Mouse (Mus musculus): ENCODE measurements at regions not wholly inside any gene's neighbourhood (a gene's known extent, or its start where the extent isn't known, plus 50 kb on each side); places are given as distances from the start of the nearest gene placed in this dataset.

DNA sequence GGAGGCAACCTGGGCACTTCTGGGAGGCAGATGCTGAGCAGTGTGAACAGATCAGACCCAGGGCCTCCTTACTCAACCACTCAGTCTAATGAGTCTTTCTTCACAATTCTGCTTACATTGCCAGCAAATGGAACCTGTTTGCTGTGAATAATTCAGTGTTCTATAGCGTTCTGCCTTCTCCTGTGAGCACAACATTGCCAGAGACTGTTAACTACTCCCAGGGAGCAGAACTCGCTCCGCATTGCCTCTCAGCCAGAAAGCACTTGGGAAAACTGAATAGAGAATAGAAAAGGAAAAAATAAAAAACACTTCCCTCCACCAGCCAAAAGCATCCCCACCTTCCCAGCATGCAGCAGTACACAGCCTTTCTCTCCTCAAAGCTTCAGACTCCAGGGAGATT, 51.5 kb downstream of the Aym1 start:
- no peaks in the 10 kb centered on the region for H3K9me3 ChIP-seq (ENCODE audit: control insufficient read depth, low read length)
- no peaks in the 10 kb centered on the region for H3K4me1 ChIP-seq (ENCODE audit: control insufficient read depth, insufficient read depth, low read length)
- no peak for DNase-seq (ENCODE audit: low spot score)
- no peaks in the 10 kb centered on the region for H3K36me3 ChIP-seq (ENCODE audit: control insufficient read depth, insufficient read depth, low read length)
- no peak overlapping the region for H3K4me3 ChIP-seq (ENCODE audit: low read depth, low read length)
- no peak overlapping the region for H3K9ac ChIP-seq (ENCODE audit: low read length)
- no peaks in the 10 kb centered on the region for H3K27me3 ChIP-seq (ENCODE audit: control insufficient read depth, insufficient read depth, low read length)
- WGBS, result 85% methylated on average over 3 of the region's 3 CpGs
- no peak for ATAC-seq (ENCODE audit: insufficient number of reproducible peaks, low FRiP score, low TSS enrichment, low read depth)
- no peak overlapping the region for H3K27ac ChIP-seq (replicated peaks; ENCODE audit: low read depth, low read length)
- no peak overlapping the region for H3K4me2 ChIP-seq (ENCODE audit: low read depth, severe bottlenecking)

GRCm38 (mm10) chr5:113410963-113411362, 53.9 kb downstream of the Aym1 start:
- Histone ChIP-seq H3K27ac (replicated peaks; ENCODE audit: low read depth, low read length) (no peak overlapping the region), H3K9me3 (ENCODE audit: control insufficient read depth, low read length) (no peaks in the 10 kb centered on the region), H3K27me3 (ENCODE audit: control insufficient read depth, insufficient read depth, low read length) (no peaks in the 10 kb centered on the region), H3K4me2 (ENCODE audit: low read depth, severe bottlenecking) (no peak overlapping the region), H3K9ac (ENCODE audit: low read length) (no peak overlapping the region), H3K4me1 (ENCODE audit: control insufficient read depth, insufficient read depth, low read length) (no peaks in the 10 kb centered on the region), H3K4me3 (ENCODE audit: low read depth, low read length) (no peak overlapping the region), H3K36me3 (ENCODE audit: control insufficient read depth, insufficient read depth, low read length) (no peaks in the 10 kb centered on the region)
- ATAC-seq (ENCODE audit: insufficient number of reproducible peaks, low FRiP score, low TSS enrichment, low read depth) (no peak), DNase-seq (ENCODE audit: low spot score) (no peak)
- 78% methylated on average over 13 of the region's 13 CpGs for WGBS

DNA sequence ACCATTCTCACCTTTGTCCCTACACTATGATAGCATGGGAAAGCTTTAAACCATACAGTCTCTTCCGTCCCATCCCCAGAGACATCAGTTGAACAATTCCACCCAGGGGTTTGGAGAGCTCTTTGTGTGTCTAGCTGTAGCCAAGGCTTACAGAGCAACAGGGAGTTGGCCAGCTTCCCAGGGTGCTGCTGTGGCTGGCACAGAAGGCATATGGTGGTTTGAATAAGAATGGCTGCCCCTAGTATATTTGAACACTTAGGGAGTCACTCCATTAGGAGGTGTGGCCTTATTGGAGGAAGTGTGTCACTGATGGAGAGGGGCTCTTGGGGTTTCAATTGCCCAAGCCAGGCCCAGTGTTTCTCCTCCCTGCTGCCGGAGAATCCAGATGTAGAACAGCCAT, 57.5 kb downstream of the Aym1 start:
- ATAC-seq (ENCODE audit: insufficient number of reproducible peaks, low FRiP score, low TSS enrichment, low read depth) (no peak), DNase-seq (ENCODE audit: low spot score) (no peak)
- H3K27ac ChIP-seq (replicated peaks; ENCODE audit: low read depth, low read length), result no peak overlapping the region
- H3K4me1 ChIP-seq (ENCODE audit: control insufficient read depth, insufficient read depth, low read length), result no peaks in the 10 kb centered on the region; the same call in 1 of the 2 replicates
- no peaks in the 10 kb centered on the region for H3K36me3 ChIP-seq (ENCODE audit: control insufficient read depth, insufficient read depth, low read length)
- no peaks in the 10 kb centered on the region for H3K9me3 ChIP-seq (ENCODE audit: control insufficient read depth, low read length)
- no peak overlapping the region for H3K4me3 ChIP-seq (ENCODE audit: low read depth, low read length)
- no peak overlapping the region for H3K4me2 ChIP-seq (ENCODE audit: low read depth, severe bottlenecking)
- no peak overlapping the region for H3K9ac ChIP-seq (ENCODE audit: low read length)
- H3K27me3 ChIP-seq (ENCODE audit: control insufficient read depth, insufficient read depth, low read length), result no peaks in the 10 kb centered on the region
- 87% methylated on average over 2 of the region's 2 CpGs for WGBS

DNA sequence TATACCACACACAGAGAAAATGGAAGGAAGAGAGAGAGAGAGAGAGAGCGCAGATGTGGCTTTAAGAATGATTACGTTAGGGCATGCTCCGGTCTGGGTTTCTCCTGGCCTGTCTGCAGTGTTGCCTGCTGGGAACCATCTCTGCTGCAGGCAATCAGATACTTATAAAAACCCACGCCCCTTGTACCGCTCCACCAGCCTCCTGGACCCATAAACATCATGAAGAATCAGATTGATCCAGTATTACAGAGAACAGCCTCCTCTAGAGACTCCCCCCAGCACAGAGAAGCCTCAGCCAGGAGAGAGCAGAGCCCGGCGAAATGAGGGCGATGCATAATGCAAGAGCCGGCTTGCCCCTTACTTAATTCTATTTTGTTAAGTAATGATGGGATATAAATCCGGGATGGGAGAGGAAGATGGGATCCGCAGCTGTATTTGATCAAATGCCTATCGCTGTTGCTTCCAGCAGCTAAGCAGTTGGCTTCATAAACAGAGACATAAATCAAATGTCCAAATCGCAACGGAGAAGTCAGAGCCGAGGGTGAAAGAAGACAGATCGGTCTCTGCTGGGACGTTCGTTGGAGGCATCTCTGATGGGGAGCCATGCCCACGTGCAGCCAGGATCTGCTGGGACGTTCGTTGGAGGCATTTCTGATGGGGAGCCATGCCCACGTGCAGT, 61.4 kb downstream of the Aym1 start:
- Histone ChIP-seq H3K4me1 (ENCODE audit: control insufficient read depth, insufficient read depth, low read length) (peaks cover 2% of the 10 kb centered on the region; the same call in 1 of the 2 replicates), H3K36me3 (ENCODE audit: control insufficient read depth, insufficient read depth, low read length) (no peaks in the 10 kb centered on the region), H3K4me3 (ENCODE audit: low read depth, low read length) (no peak overlapping the region), H3K27me3 (ENCODE audit: control insufficient read depth, insufficient read depth, low read length) (no peaks in the 10 kb centered on the region), H3K9ac (ENCODE audit: low read length) (no peak overlapping the region), H3K27ac (replicated peaks; ENCODE audit: low read depth, low read length) (no peak overlapping the region), H3K4me2 (ENCODE audit: low read depth, severe bottlenecking) (no peak overlapping the region), H3K9me3 (ENCODE audit: control insufficient read depth, low read length) (no peaks in the 10 kb centered on the region)
- 65% methylated on average over 22 of the region's 22 CpGs for WGBS
- ATAC-seq (ENCODE audit: insufficient number of reproducible peaks, low FRiP score, low TSS enrichment, low read depth) (no peak), DNase-seq (ENCODE audit: low spot score) (no peak)

DNA sequence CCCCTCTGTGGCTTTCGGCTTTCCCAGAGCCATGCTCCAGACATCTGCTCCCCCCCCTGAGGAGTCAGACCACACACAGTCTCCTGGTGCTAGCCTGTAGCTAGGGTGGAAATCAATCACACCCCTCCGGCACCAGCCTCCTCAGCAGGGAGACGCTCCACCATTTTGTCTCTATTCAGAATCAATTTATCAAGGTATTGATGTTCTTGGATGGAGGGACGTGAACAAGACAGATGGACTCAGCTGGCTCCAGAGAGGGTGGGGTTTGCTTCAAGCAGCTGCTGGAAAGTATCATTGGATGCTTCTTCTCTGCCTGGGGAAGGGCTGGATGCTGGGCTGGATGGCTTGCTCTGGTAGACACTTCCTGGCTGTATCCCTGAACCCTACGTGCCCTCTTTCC, 63.5 kb downstream of the Aym1 start:
- WGBS, result 20% methylated on average over 5 of the region's 5 CpGs
- Histone ChIP-seq H3K36me3 (ENCODE audit: control insufficient read depth, insufficient read depth, low read length) (no peaks in the 10 kb centered on the region), H3K4me1 (ENCODE audit: control insufficient read depth, insufficient read depth, low read length) (peaks cover 2% of the 10 kb centered on the region; the same call in 1 of the 2 replicates), H3K9ac (ENCODE audit: low read length) (no peak overlapping the region), H3K27ac (replicated peaks; ENCODE audit: low read depth, low read length) (no peak overlapping the region), H3K9me3 (ENCODE audit: control insufficient read depth, low read length) (no peaks in the 10 kb centered on the region), H3K4me2 (ENCODE audit: low read depth, severe bottlenecking) (no peak overlapping the region), H3K4me3 (ENCODE audit: low read depth, low read length) (no peak overlapping the region), H3K27me3 (ENCODE audit: control insufficient read depth, insufficient read depth, low read length) (no peaks in the 10 kb centered on the region)
- ATAC-seq (ENCODE audit: insufficient number of reproducible peaks, low FRiP score, low TSS enrichment, low read depth) (no peak), DNase-seq (ENCODE audit: low spot score) (peak; percentile 32)

DNA sequence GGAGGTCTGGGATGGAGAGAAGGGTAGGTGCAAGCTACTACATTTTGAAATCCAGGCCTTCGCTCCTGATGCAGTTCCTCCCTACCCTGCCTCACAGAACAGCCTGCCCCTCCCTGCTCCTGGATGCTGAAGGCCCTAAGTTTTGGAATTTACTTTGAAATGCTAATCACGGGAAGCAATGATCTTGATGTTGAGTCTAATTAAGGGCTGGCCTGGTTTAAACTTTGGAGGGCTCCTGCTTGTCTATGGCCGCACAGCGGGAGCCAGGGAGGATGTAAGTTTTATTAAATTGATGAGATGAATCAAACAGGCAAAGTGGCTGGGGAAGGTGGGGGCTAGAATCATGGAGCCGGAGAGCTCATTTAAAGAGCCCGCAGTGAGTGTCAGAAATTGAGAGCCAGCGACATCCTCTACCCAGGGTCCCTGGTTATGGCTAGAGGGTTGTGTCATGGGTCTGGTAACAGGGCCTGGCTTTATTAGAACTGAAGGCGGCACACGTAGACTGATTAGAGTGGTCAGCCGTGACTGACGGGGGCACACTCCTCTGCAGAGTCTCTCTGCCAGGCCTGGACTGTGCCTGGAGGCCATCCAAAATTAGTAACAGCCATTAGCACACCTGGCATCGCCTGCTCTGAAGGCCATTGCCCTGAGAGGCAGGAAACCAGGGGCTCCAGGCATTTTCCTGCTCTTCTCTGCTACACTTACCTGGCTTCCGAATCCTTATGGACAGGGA, 65.1 kb downstream of the Aym1 start:
- no peak overlapping the region for H3K27ac ChIP-seq (replicated peaks; ENCODE audit: low read depth, low read length)
- no peaks in the 10 kb centered on the region for H3K36me3 ChIP-seq (ENCODE audit: control insufficient read depth, insufficient read depth, low read length)
- DNase-seq (ENCODE audit: low spot score) (peak; percentile 27), ATAC-seq (ENCODE audit: insufficient number of reproducible peaks, low FRiP score, low TSS enrichment, low read depth) (no peak)
- no peak overlapping the region for H3K4me3 ChIP-seq (ENCODE audit: low read depth, low read length)
- no peaks in the 10 kb centered on the region for H3K9me3 ChIP-seq (ENCODE audit: control insufficient read depth, low read length)
- 40% methylated on average over 13 of the region's 13 CpGs for WGBS
- no peak overlapping the region for H3K4me2 ChIP-seq (ENCODE audit: low read depth, severe bottlenecking)
- H3K4me1 ChIP-seq (ENCODE audit: control insufficient read depth, insufficient read depth, low read length), result peaks cover 2% of the 10 kb centered on the region; the same call in 1 of the 2 replicates
- no peak overlapping the region for H3K9ac ChIP-seq (ENCODE audit: low read length)
- H3K27me3 ChIP-seq (ENCODE audit: control insufficient read depth, insufficient read depth, low read length), result no peaks in the 10 kb centered on the region

DNA sequence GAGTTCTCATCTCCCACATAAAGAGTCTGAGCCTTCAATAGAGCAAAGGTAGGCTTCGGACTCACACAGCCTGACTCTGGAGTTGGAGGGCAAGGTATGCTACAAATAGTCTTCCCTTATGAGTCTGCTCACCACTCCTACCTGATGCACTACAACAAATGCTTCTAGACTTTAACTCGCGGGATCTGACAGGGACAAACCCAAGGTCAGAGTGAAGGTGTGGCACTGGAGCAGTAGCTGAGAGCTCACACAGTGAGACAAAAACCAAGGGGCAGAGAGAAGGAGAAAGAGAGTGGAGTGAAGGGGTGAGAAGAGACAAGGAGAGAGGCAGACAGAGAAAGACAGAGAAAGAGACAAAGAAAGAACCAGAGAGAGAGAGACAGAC, 65.6 kb downstream of the Aym1 start:
- ATAC-seq (ENCODE audit: insufficient number of reproducible peaks, low FRiP score, low TSS enrichment, low read depth) (no peak), DNase-seq (ENCODE audit: low spot score) (no peak)
- Histone ChIP-seq H3K27me3 (ENCODE audit: control insufficient read depth, insufficient read depth, low read length) (no peaks in the 10 kb centered on the region), H3K27ac (replicated peaks; ENCODE audit: low read depth, low read length) (no peak overlapping the region), H3K4me3 (ENCODE audit: low read depth, low read length) (no peak overlapping the region), H3K9ac (ENCODE audit: low read length) (no peak overlapping the region), H3K4me1 (ENCODE audit: control insufficient read depth, insufficient read depth, low read length) (peaks cover 2% of the 10 kb centered on the region; the same call in 1 of the 2 replicates), H3K4me2 (ENCODE audit: low read depth, severe bottlenecking) (no peak overlapping the region), H3K9me3 (ENCODE audit: control insufficient read depth, low read length) (no peaks in the 10 kb centered on the region), H3K36me3 (ENCODE audit: control insufficient read depth, insufficient read depth, low read length) (no peaks in the 10 kb centered on the region)
- WGBS, result 78% methylated on average over 3 of the region's 3 CpGs

- H3K27ac ChIP-seq (replicated peaks; ENCODE audit: low read depth, low read length), result no peak overlapping the region
- H3K9ac ChIP-seq (ENCODE audit: low read length), result no peak overlapping the region
- H3K4me2 ChIP-seq (ENCODE audit: low read depth, severe bottlenecking), result no peak overlapping the region
- H3K27me3 ChIP-seq (ENCODE audit: control insufficient read depth, insufficient read depth, low read length), result no peaks in the 10 kb centered on the region
- no peaks in the 10 kb centered on the region for H3K4me1 ChIP-seq (ENCODE audit: control insufficient read depth, insufficient read depth, low read length)
- no peaks in the 10 kb centered on the region for H3K9me3 ChIP-seq (ENCODE audit: control insufficient read depth, low read length)
- DNase-seq (ENCODE audit: low spot score) (no peak), ATAC-seq (ENCODE audit: insufficient number of reproducible peaks, low FRiP score, low TSS enrichment, low read depth) (no peak)
- H3K36me3 ChIP-seq (ENCODE audit: control insufficient read depth, insufficient read depth, low read length), result no peaks in the 10 kb centered on the region
- WGBS, result 75% methylated on average over 7 of the region's 7 CpGs
- H3K4me3 ChIP-seq (ENCODE audit: low read depth, low read length), result no peak overlapping the region
Observed at GRCm38 (mm10) chr5:113427779-113428178, 62.4 kb upstream of the Wscd2 start.

Measured in limb, embryonic 11.5 days (tissue).